Mouse (Mus musculus) testis, adult 2 months (tissue): ENCODE data around the gene Iqcf1.

Source experiments
- CTCF ChIP-seq: fragments of 200-500 bp; IDR thresholded peaks from 2 replicates; pipeline ENCODE4 v1.5.1; 2012; ENCODE audit warnings: low read depth, mild to moderate bottlenecking, inconsistent platforms, low read length, moderate library complexity; ENCODE audit not compliant: control insufficient read depth, insufficient read depth, insufficient replicate concordance
- POLR2A ChIP-seq: fragments of 200-500 bp; IDR thresholded peaks from 2 replicates; pipeline ENCODE4 v1.6.1; 2012; ENCODE audit warnings: low read depth, mild to moderate bottlenecking, inconsistent platforms, low read length, moderate library complexity; ENCODE audit not compliant: control insufficient read depth

DNA sequence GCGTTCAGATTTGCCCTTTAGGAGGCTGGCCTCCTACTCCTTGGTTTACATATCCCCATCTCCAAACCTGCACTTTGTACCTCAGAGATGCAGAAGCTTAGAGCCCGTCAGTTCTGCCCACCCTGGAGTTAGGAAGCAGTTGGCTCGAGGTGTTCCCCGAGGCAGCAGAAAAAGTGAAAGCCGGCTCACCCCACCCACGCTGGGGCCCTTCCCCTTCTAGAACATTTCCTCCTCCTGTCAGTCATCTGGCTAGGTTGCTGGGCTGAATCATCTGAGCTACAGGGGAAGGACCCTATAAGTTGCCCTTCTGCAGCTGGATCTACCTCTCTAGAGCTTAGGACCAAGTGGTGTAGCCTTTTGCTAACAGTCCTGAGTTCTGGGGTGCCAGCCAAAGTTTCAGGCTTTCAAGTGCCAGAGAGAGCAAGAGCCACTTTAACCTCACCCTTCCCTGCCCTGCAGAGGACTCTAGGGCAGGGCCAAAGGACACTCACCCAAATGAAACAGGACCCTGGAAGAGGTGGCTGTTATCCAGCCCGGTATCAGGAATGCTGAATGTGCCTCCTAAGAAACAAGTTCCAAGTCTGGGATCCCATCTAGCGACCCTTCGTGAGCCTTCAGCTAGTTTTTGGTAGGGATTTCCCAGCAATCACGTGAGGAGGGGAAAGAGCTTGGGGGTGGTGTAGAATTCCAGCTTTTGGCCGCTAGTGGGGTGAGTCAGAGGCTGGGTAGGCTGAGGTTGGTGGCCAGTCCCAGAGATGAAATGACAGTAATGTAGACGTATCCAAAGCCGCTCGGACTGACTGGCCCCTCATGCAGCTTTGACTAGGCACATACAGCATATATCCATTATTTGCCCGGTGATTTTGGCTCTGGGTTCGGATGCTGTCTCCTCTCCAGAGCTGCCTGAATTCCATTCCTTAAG, 23.5 kb upstream of the Iqcf1 start:
- no peak for TF ChIP-seq POLR2A
- TF ChIP-seq CTCF, result no peak
